ENCODE assay signal across 11 mouse cellular contexts in the genomic region with DNA sequence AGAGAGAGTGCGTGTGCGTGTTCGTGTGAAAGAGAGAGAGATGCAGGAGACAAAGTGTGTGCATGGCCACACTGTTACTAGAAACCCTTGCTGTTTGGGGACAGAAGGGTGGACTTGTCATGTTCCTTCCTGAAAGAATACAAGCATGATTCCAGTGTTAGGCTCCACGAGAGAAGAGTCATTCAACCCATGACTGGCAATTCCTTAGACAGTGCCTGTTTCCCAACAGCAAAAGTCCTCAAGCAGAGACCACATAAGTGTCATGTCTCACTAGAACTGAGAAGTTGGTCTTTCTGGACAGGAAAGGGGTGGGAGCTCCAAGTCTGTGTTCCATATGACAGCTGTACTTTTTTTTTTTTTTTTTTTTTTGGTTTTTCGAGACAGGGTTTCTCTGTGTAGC.
"Had no signal": no experiment of that assay in that cellular context is flagged by ENCODE, and none has a peak within 500 bp of the region (broad histone marks: within the 10 kb centered on the region; RNA-seq: fewer than 3 reads in every experiment).

No protein-coding gene starts in this region.

- H3K9me3 ChIP-seq: kidney, embryonic 15.5 days; midbrain, embryonic 13.5 days; neural tube, embryonic 12.5 days had no signal

- H3K27ac ChIP-seq: kidney, embryonic 15.5 days; liver, embryonic 14.5 days; midbrain, embryonic 13.5 days; neural tube, embryonic 12.5 days; stomach, postnatal 0 days had no signal

- H3K9ac ChIP-seq: kidney, embryonic 15.5 days; liver, embryonic 14.5 days; midbrain, embryonic 13.5 days; neural tube, embryonic 12.5 days had no signal

- H3K4me2 ChIP-seq: kidney, embryonic 15.5 days; midbrain, embryonic 13.5 days; neural tube, embryonic 12.5 days had no signal

- ATAC-seq: intestine, embryonic 16.5 days had no signal

- H3K4me3 ChIP-seq: kidney, embryonic 15.5 days; midbrain, embryonic 13.5 days; neural tube, embryonic 12.5 days had no signal

- H3K36me3 ChIP-seq: kidney, embryonic 15.5 days; midbrain, embryonic 13.5 days; neural tube, embryonic 12.5 days had no signal

- H3K27me3 ChIP-seq: kidney, embryonic 15.5 days; neural tube, embryonic 12.5 days had no signal

- H3K4me1 ChIP-seq: kidney, embryonic 15.5 days had no signal

- DNase-seq: kidney, adult 2 months; kidney, postnatal 14 days; left cerebral cortex, postnatal 4 days; lung, adult 2 months; lung, postnatal 14 days had no signal
